Mouse (Mus musculus) kidney, adult 8-10 months (tissue): Measurements from ENCODE around the gene Zyg11b.
A peak's percentile ranks its signal among the peaks of the same experiment; 100 is the strongest.

Source experiments
- DNase-seq, 2 experiments: peaks; one replicate each; pipeline ENCODE4 v3.0.0; 2022

Gene Zyg11b

DNA sequence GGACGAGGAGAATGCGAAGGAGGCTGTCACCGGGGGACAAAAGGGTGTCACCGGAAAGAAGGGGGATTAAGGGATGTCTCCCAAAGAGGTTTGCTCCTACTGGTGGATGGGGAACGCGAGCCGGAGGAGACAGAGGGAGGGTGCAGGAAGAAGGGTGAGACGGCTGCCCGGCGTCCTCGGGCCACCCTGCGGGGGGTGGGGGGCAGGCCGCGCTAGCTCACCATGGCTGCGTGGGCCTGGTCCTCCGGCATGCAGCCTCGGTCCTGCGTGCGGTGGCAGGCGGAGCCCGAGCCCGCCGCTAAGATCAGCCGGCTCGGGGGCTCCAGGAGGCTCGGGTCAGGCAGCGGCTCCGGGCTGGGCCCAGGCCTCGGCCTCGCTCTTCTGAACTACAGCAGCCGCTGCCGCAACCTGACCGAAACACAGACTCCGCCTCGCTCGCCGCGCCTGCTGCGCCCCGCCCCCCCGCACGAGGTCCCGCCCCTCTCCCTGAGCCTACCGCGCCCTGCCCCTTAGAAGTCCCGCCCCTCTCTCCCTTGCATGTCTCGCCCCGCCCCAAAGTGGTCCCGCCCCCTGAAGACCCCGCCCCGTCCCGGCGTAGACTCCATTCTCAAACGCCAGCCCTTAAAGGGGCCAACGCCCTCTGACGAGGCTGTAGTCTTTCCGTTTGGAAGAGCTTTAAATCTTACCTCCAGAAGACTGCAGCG lies at the start of gene Zyg11b:
Gene Zyg11b (minus strand): TSS at position 427 of the 704 bp plus-strand sequence.
- DNase-seq = peak; percentile 77 to 83

DNA sequence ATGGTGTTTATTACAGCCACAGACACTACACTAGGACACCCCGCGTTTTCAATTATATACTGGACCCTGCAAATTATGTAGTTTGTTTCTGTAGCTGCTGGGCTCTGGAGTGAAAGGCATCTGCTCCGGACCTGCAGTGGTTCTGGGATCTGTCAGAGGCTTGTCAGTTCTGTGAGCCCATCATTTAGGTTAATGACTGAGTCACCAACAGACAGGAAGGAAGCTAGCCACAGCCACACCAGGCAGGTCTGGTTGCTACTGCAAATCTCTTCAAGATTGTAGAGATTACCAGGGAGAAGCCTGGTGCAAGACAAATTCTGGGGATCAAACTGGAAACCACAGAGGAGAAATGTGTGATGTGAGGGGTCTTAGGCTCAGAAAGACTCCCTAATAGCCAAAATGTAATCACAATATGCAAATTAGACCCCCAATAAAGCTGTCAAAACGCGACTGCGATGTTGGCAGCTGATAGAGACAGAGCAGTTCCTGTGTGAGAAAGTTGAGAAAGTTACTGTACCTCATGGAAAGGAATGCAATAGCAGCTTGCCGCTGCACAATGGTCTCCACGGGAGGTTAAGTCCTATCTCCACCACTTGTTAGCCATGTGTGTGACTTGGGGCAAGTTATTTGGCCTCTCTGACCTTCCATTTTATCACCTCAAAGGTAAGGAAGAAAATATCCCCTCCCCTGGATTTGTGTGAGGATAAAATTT lies 49.1 kb upstream of the Zyg11b start:
- no peak for DNase-seq

DNA sequence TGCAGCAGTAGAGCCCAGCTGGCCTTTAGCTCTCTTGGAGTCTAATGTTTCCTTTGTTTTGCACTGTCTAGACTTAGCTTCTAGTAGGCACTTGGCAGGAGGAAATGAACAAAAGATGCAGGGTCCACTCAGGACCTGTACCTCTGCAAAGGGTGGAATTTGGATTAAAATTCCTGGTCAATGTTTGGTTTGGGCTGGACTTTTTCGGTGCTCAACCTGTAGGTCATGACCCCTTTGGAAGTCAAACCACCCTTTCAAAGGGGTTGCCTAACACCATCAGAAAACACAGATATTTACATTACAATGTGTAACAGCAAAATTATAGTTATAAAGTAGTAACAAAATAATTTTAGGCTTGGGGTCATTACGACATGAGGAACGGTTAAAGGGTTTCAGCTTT lies 48.2 kb upstream of the Zyg11b start:
- DNase-seq = no peak

DNA sequence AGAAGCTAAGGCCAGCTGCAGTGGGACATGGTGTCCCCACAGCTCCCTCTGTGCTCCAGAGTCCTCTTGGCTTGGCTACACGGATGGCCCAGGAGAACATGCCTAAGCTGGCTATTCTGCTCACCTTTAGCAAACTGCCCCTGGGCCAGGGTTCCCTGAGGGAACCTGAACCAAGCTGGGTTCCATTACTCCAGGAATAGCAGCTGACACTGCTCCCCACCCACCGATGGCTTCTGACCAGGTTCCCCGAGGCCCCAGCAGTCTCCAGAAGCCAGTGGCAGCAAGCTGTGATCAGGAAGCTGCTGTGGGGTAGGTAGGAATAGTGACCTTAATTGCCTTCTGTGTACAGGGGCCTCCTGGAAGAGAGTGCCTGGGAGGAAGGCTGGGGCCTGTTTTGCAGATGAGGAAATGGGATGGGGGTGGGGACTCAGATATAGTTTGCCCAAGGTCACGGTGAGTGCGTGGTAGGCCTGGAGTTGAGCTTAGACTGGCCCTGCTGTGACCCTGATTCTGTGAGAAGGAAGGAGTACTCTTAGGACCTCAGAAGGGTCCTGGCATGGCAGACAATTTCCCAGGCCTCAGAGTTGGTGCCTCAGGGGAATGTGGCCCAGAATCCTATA lies 47.5 kb upstream of the Zyg11b start:
- DNase-seq = no peak

DNA sequence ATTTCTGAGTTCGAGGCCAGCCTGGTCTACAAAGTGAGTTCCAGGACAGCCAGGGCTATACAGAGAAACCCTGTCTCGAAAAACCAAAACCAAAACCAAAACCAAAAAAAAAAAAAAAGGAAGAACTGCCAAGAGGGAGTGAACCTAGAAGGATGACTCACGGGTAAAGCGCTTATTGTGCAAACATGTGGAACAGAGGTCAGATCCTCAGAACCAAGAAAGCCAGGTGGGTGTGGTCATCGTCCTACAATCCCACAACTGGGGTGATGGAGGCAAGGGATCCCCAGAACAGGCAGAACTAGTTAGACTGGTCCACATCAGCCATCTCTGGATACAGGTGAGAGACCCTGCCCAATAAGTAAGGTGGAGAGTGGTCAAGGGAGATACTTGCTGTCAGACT lies 46.2 kb upstream of the Zyg11b start:
- DNase-seq = no peak

DNA sequence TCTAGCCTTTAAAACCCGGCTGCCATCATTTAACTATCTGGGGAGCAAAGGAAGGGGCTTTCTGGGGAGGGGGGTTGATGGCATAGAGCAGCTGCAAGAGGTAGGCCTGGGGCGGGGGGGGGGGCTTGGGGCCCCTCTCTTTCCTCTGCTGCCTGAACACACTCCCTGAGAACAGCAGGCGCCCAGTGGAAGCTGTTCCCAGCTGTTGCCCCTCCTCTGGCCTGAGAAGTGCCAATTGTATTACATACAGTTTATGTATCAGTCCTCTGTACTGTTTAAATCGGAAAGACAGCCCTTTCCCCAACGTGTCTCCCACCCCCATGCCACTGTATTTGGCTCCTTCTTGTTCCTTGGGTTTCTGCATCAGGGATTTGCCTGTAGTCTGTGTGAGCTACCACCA lies 44.9 kb upstream of the Zyg11b start:
- no peak for DNase-seq

DNA sequence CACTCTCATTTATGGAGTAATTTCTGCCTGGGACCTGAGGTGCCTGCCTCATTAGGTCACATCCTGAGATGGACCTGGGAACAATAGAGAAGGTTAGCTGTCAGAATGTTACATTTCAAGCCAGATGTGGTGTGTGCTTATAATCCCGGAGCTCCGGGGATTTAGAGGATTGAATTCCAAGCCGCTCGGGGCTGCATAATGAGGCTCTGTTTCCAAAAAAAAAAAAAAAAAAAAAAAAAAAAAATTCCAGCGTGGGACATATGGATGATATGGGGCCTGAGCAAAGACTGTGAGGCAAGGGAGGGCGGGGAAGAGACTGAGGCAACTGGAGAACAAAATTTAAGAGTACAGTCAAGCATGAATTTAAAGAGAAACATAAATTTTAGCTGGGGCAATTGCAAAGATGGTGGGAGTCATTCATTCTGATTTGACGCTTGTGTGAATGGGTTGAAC lies 43.8 kb upstream of the Zyg11b start:
- DNase-seq = no peak

DNA sequence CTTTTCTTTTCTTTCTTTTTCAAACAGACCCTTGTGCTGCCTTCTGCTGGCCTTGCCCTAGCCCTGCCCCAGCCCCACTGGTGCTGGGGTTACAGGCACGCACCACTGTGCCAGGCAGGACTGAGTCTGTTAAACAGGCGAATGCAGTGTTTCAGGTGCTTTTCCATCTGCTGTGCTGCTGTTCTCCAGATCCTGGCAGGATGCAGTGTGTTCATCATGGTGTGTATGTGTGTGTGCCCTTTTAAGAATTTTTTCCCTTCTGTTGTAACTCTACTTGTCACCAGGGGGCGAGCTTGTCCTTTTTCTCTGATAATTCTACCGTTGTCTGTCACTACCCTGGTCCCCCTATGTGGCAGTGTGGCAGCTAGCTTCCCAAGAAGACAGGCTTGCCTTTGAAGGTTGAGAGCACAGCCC lies 38.4 kb upstream of the Zyg11b start:
- DNase-seq = peak in 1 of 2 experiments; percentile 50

DNA sequence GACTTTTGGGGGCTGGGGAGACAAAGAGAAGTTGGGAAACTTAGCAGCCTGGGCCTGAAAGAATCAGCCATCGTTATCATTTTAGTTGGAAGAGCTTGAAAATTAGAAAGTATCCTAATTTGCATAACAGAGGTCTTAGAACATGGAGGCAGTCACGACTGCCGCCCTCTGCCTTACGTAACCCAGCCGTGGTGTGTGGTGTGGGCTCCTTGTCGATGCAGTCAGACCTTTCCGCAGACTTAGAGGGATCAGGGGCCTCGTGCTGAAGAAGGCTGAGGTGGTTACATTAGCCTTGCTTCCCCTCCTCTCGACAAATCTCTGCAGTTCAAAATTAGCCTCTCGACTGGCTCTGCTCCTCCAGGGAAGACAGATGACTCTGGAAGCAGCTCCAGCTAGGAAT lies 37.9 kb upstream of the Zyg11b start:
- no peak for DNase-seq

DNA sequence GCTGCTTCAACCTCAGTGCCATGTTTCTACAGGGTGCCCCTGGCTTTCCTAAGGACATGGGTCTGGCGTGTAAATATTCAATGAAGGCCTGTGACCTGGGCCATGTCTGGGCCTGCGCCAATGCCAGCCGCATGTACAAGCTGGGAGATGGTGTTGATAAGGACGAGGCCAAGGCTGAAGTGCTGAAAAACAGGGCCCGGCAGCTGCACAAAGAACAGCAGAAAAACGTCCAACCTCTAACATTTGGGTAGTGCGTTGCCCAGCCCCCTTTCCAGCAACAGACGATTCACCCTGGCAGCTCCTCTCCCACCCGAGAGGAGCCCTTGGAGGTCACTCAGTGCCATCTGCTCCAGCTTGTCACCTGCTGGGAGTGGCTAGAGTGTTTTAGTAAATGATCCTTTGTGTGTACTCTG lies 37.4 kb upstream of the Zyg11b start:
- DNase-seq = no peak

DNA sequence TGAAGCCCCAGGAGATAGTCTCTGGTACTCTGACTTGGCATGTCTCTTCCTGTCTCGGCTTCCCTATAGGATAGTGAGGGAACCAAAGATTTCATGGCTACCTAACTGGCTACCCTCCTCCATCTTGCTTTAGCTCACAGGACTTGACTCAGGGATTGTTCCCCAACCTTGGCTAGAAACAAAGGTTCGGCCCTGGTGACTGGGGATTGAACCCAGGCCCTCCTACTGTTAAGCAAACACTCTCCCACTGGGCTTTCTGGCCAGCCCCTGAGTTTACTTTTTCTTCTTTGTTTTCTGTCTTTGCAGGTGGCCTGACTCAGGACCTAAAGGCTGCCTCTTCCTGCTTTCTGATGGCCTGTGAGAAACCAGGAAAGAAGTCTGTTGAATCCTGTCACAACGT lies 36.9 kb upstream of the Zyg11b start:
- DNase-seq = no peak

DNA sequence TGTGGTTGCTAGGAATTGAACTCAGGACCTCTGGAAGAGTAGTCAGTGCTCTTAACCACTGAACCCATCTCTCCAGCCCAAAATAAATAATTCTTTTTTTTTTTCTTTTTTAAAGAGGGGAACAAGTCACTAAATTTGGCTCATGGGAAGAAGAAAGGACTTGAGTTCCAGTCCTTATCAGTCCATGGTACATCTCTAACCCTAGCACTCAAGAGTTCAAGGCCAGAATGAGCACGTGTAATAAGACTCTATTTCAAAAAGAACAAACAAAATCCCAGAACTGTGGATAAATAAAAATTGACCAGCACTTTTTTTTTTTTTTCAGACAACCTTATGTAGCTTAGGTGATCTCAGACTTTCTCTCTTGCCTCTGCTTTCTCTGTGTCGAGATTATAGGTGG lies 35.9 kb upstream of the Zyg11b start:
- DNase-seq = no peak

DNA sequence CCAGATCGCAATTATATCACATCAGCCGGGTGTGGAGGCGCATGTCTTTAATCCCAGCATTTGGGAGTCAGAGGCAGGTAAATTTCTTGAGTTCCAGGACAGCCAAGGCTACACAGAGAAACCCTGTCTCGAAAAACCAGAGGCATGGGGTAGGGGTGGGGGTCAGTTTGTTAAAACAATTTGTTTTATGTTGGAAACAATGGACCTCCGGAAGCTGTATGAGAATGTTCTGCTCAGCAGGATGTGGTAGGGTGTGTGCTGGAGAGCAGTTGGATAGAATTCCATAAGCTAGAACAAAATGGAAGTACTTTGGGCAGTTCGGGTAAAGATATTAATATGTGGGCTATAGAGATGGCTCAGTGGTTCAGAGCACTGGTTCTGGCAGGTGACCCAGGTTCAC lies 34.5 kb upstream of the Zyg11b start:
- no peak for DNase-seq

DNA sequence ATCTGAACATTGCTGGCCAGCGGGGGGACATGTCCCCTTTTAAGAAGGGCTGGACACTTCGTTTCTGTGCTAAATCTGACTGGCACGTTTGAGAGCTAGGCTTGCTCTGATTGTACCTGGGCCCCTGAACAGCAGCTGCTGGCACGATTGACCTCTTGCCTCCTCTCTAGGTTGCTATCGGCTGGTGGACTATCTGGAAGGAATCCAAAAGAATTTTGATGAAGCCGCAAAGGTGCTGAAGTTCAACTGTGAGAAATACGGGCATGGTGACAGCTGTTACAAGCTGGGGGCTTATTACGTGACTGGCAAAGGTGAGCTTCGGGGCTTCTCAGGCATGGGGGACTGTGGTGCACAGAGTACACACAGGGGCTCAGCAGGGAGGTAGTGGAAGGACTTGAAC lies 31.1 kb upstream of the Zyg11b start:
- DNase-seq = peak in 1 of 2 experiments; percentile 55

DNA sequence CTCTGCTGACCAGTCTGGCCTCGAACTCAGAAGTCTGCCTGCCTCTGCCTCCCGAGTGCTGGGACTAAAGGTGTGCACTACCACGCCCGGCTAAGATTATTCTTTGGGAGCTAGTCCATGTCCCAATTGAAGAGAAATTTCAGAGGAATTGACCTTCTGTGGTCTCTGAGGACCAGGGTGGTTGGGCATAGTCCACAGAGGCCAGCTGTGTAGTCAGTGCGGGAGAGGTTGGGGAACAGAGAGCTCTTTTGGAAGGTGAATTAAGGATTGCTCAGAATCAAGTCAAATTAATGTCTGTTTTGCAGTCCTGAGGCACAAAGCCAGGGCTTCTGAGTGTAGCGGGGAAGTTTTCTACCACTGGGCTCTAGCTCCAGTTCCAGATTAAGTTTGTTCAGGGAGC lies 28.9 kb upstream of the Zyg11b start:
- no peak for DNase-seq

DNA sequence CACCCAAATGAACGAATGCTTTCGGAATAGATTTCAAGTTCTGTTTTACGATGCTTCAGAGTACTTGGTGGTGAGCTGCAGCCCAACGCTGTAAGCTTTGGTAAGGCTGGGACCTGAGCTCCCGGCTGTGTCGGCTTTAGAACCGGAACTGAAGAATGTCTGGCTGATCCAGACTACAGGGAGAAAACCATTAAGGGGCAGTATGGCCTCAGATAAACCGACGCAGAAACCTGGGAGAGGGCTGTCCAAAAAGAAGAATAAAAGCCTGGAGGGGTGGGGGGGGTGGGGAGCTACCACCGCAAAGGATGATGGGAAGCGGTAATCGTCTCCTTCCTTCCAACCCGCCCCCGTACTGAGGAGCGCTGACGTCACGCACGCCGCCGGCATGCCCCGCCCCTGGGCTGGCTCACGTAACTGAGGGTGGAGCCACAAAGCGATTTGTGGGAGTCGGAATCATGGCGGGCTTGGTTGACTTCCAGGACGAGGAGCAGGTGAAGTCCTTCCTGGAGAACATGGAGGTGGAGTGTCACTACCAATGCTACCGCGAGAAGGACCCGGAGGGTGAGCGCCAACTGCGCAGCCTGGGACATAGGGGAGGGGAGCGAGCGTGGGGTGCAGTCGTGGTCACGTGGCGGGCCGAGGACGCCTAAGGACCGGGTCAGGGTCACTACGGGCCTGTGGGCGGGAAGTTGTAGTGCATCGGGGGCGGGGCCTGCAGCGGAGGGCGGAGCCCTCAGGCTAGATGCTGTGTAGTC lies 27.0 kb upstream of the Zyg11b start, which contains the start of gene Coa7:
Gene Coa7 (plus strand): TSS at position 411 of the 755 bp plus-strand sequence.
- DNase-seq = peak; percentile 95 to 97

DNA sequence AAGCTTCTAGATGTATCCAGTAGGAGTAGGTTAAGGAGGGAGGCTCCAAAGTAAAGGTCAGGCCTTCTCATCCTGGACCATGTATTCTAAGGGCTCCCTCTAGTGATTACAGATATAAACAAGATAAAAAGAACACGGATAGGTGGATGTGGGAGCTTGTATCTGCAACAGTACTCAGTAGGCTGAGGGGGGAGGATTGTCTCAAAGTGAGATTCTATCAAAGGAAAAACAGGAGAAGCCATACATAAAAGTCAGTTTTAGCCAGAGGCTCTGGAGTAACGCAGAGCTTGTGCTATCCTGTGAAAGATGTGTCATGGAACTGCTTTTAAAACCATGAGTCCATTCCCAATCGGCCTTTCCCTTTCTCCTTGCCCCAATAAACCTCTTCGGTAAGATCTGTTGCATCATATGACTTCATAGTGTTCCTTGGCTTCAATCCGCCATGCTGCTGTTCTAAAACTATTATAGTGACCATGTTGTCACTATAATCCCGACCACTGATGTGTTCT lies 26.2 kb upstream of the Zyg11b start:
- DNase-seq = peak; percentile 32 to 66

DNA sequence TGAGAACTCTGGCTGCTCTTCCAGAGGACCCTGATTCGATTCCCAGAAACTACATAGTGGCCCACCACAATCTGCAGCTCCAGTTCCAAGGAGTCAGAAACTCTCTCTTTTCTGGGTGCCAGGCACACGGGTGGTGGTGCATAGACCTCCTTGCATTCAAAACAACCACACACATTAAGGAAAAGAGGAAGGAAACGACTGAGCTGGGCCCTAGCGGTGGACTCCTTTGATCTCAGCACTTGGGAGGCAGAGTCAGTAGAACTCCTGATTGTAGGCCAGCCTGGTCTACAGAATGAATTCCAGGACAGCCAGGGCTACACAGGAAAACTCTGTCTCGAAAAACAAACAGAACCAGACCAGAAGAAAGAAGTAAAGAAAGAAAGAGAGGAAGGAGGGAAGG lies 22.7 kb upstream of the Zyg11b start:
- no peak for DNase-seq

DNA sequence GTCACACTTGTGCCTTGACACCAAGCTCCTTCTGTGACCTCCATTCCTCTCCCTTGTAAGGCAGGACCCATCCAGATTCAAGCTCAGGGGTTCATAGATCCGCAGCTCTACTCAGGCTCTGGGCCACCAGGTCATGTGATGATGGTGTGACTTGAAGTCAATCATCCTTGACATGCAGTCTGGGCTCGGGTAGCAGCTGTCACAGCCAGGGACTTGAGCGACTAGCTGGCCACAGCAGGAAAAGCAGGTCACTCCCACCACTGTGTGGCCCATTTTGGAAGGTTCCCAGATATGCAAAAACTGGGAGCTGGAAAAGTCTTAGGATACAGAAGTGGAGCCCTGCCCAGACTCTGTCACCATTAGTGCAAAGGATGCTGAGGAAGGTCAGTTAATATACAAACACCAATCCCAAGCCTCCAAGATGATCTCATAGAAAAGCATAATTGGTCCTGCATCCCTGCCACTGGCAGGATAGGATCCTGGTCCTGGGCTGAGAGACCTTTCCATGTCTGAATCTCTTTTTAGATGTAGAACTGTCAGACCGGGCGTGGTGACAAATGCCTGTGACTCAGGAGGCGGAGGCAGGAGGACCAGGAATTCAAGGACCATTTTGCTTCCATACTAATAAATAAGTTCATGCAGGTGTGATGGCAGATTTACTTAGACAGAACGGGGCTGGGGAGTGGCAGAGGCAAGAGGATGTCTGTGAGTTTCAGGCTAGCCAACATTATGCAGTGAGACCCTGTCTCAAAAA lies 19.9 kb upstream of the Zyg11b start:
- peak; percentile 34 to 49 for DNase-seq

DNA sequence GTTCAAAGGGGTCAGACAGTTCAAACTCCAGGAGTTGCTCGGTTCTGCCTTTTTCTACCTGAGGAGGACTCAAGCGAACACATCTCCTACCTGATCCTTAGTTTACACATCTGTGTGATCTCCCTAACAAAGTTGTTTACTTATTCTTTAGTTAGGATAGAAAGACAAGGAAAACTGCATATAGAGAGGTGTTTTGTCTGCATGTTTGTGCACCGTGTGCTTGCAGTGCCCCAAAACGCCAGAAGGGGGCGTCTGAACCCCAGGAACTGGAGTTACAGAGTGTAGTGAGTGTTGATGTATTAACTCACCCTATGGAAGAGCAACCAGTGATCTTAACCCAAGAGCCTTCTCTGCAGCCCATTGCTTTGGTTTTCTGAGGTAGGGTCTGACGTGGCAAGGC lies 18.9 kb upstream of the Zyg11b start:
- DNase-seq = no peak

DNA sequence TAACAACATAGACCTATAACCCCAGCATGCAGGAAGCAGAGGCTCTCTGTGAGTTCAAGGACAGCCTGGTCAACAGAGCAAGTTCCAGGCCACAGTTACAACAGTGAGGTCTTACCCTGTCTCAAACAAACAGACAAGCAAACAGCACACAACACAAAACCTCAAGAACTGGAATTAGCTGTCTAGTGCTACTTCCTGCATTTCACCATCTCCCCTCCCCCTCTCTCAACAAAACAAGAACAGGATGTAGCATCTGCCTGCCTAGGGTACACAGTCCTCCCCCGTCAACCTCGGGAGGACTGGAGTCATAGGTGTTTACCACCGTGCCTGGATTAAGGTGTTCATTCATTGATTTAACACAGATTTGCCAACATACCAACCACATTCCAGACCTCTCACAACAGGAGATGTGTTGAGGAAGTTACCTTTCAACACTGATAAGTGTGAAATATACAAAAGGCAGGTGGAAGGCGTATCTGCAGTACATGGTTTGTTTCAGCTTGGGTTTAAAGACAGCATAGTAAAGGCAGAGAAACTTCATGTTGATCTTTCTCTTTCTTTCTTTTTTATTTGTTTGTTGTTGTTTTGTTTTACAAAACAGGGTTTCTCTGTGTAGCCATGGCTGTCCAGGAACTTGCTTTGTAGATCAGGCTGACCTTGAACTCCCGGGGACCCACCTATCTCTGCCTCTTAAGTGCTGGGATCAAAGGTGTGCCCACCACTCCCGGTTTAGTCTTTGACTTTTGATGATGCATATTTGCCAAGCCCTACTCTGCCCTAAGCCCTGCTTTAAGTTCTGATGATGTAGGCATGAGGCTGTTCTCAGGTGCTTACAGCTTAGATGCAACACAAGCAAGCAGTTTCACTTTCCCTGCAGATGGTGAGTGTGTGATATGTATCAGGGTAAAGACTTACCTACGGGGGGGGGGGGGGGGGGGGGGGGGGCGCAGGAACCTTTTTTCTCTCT lies 18.0 kb upstream of the Zyg11b start:
- DNase-seq = no peak
